Mouse (Mus musculus): ENCODE data around the gene 2900011O08Rik. TPM values are rescaled to one million over a fixed set of nuclear protein-coding genes. Genes with fewer than 3 reads are reported as not detected.
"Not testable (repeated sequence)": the region's sequence is repeated elsewhere in the genome, so short reads cannot be mapped to it uniquely, and the experiment has no call there.

2900011O08Rik gene
- polyA plus RNA-seq, 1 experiment from 2014 or later = 2.5 TPM

DNA sequence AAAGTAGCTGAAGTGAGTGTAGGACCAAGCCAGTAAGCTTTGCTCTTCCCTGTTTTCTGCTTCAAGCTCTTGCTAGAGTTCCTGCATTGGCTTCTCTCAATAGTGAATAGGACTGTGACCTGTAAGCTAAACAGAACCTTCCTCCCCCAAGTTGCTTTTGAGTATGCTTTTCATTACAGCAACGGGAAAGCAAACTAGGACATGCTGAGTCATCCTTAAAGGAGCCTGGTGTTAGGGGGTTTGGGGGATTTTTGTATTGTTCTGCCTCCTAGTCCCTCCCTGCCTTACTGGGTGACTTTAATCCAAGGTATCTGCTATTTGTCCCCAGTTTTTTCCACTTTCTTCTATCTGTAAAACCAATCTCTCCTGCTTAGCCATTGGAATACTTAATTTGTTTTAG is 24.4 kb upstream of the 2900011O08Rik start:
- H3K36me3 ChIP-seq (ENCODE audit: control insufficient read depth, insufficient read depth, low read length) = no peaks in the 10 kb centered on the region
- 35% methylated on average over 1 of the region's 1 CpGs for WGBS
- no peak for ATAC-seq (ENCODE audit: insufficient number of reproducible peaks, insufficient read depth, low FRiP score, low read depth)

DNA sequence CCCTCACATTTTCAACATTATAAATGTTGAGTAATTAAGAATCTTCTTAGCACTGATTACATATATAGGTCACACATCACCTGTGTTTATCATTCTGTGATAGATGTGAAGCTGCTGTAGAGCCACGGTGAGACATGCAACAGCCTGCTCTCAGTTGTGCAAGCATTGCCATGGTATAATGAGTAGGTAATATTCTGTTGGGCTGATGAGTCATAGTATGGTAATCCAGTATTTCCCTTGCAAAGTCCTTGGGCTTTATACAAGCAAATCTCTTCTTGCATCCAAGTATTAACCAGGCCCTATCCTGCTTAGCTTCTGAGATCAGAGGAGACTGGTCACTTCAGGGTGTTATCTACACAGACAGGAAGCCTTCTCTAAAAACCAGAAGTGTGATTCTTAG is 17.3 kb upstream of the 2900011O08Rik start:
- H3K27me3 ChIP-seq (ENCODE audit: control insufficient read depth, insufficient read depth, low read length) = no peaks in the 10 kb centered on the region
- ATAC-seq (ENCODE audit: insufficient number of reproducible peaks, insufficient read depth, low FRiP score, low read depth) = no peak
- H3K9me3 ChIP-seq (ENCODE audit: control insufficient read depth, low read depth, low read length) = no peaks in the 10 kb centered on the region
- no peak overlapping the region for H3K4me2 ChIP-seq (replicated peaks; ENCODE audit: low read depth, low read length)
- 45% methylated on average over 1 of the region's 1 CpGs for WGBS
- H3K27ac ChIP-seq (ENCODE audit: low read length) = no peak overlapping the region
- H3K9ac ChIP-seq (replicated peaks; ENCODE audit: low read depth, low read length) = no peak overlapping the region
- no peaks in the 10 kb centered on the region for H3K36me3 ChIP-seq (ENCODE audit: control insufficient read depth, insufficient read depth, low read length)
- no peak overlapping the region for H3K4me3 ChIP-seq (ENCODE audit: low read depth, low read length)
- H3K4me1 ChIP-seq (ENCODE audit: control insufficient read depth, insufficient read depth, low read length) = no peaks in the 10 kb centered on the region

More for the DNA sequence above, 24.4 kb upstream of the 2900011O08Rik start:
- Histone ChIP-seq H3K9me3 (ENCODE audit: control insufficient read depth, low read depth, low read length) (no peaks in the 10 kb centered on the region), H3K4me1 (ENCODE audit: control insufficient read depth, insufficient read depth, low read length) (no peaks in the 10 kb centered on the region), H3K4me3 (ENCODE audit: low read depth, low read length) (no peak overlapping the region), H3K9ac (replicated peaks; ENCODE audit: low read depth, low read length) (no peak overlapping the region), H3K27ac (ENCODE audit: low read length) (no peak overlapping the region), H3K4me2 (replicated peaks; ENCODE audit: low read depth, low read length) (no peak overlapping the region), H3K27me3 (ENCODE audit: control insufficient read depth, insufficient read depth, low read length) (no peaks in the 10 kb centered on the region)

- Histone ChIP-seq H3K9me3 (ENCODE audit: control insufficient read depth, low read depth, low read length) (no peaks in the 10 kb centered on the region), H3K9ac (replicated peaks; ENCODE audit: low read depth, low read length) (no peak overlapping the region), H3K27ac (ENCODE audit: low read length) (no peak overlapping the region), H3K36me3 (ENCODE audit: control insufficient read depth, insufficient read depth, low read length) (no peaks in the 10 kb centered on the region), H3K4me1 (ENCODE audit: control insufficient read depth, insufficient read depth, low read length) (no peaks in the 10 kb centered on the region), H3K4me2 (replicated peaks; ENCODE audit: low read depth, low read length) (no peak overlapping the region), H3K27me3 (ENCODE audit: control insufficient read depth, insufficient read depth, low read length) (no peaks in the 10 kb centered on the region), H3K4me3 (ENCODE audit: low read depth, low read length) (no peak overlapping the region)
- no peak for ATAC-seq (ENCODE audit: insufficient number of reproducible peaks, insufficient read depth, low FRiP score, low read depth)
- 88% methylated on average over 8 of the region's 8 CpGs for WGBS
Measured at GRCm38 (mm10) chr16:13972051-13972450, 14.4 kb upstream of the 2900011O08Rik start.

GRCm38 (mm10) chr16:13976358-13976896 is 10.0 kb upstream of the 2900011O08Rik start:
- not testable (repeated sequence) for H3K27ac ChIP-seq (ENCODE audit: low read length); H3K4me1 ChIP-seq (ENCODE audit: control insufficient read depth, insufficient read depth, low read length)
- 82% methylated on average over 4 of the region's 4 CpGs for WGBS

GRCm38 (mm10) chr16:13977026-13977425 is 9.4 kb upstream of the 2900011O08Rik start:
- not testable (repeated sequence) for H3K4me2 ChIP-seq (replicated peaks; ENCODE audit: low read depth, low read length); H3K36me3 ChIP-seq (ENCODE audit: control insufficient read depth, insufficient read depth, low read length); H3K4me1 ChIP-seq (ENCODE audit: control insufficient read depth, insufficient read depth, low read length); H3K27ac ChIP-seq (ENCODE audit: low read length); H3K9me3 ChIP-seq (ENCODE audit: control insufficient read depth, low read depth, low read length); H3K4me3 ChIP-seq (ENCODE audit: low read depth, low read length); ATAC-seq (ENCODE audit: insufficient number of reproducible peaks, insufficient read depth, low FRiP score, low read depth); H3K9ac ChIP-seq (replicated peaks; ENCODE audit: low read depth, low read length); H3K27me3 ChIP-seq (ENCODE audit: control insufficient read depth, insufficient read depth, low read length)
- 60% methylated on average over 1 of the region's 1 CpGs for WGBS

More at GRCm38 (mm10) chr16:13976358-13976896, 10.0 kb upstream of the 2900011O08Rik start:
- not testable (repeated sequence) for H3K9ac ChIP-seq (replicated peaks; ENCODE audit: low read depth, low read length); H3K4me3 ChIP-seq (ENCODE audit: low read depth, low read length); ATAC-seq (ENCODE audit: insufficient number of reproducible peaks, insufficient read depth, low FRiP score, low read depth); H3K9me3 ChIP-seq (ENCODE audit: control insufficient read depth, low read depth, low read length); H3K36me3 ChIP-seq (ENCODE audit: control insufficient read depth, insufficient read depth, low read length); H3K27me3 ChIP-seq (ENCODE audit: control insufficient read depth, insufficient read depth, low read length); H3K4me2 ChIP-seq (replicated peaks; ENCODE audit: low read depth, low read length)

GRCm38 (mm10) chr16:13981726-13982125 is 4.7 kb upstream of the 2900011O08Rik start:
- H3K36me3 ChIP-seq (ENCODE audit: control insufficient read depth, insufficient read depth, low read length); H3K4me3 ChIP-seq (ENCODE audit: low read depth, low read length); H3K4me2 ChIP-seq (replicated peaks; ENCODE audit: low read depth, low read length); H3K27ac ChIP-seq (ENCODE audit: low read length); H3K27me3 ChIP-seq (ENCODE audit: control insufficient read depth, insufficient read depth, low read length); H3K4me1 ChIP-seq (ENCODE audit: control insufficient read depth, insufficient read depth, low read length); ATAC-seq (ENCODE audit: insufficient number of reproducible peaks, insufficient read depth, low FRiP score, low read depth); H3K9me3 ChIP-seq (ENCODE audit: control insufficient read depth, low read depth, low read length); H3K9ac ChIP-seq (replicated peaks; ENCODE audit: low read depth, low read length): not testable (repeated sequence)
- WGBS = 80% methylated on average over 3 of the region's 3 CpGs

GRCm38 (mm10) chr16:13983161-13983560 is 3.2 kb upstream of the 2900011O08Rik start:
- ATAC-seq (ENCODE audit: insufficient number of reproducible peaks, insufficient read depth, low FRiP score, low read depth) = no peak
- no peaks in the 10 kb centered on the region for H3K4me1 ChIP-seq (ENCODE audit: control insufficient read depth, insufficient read depth, low read length)
- H3K36me3 ChIP-seq (ENCODE audit: control insufficient read depth, insufficient read depth, low read length) = no peaks in the 10 kb centered on the region
- no peak overlapping the region for H3K27ac ChIP-seq (ENCODE audit: low read length)
- no peak overlapping the region for H3K4me3 ChIP-seq (ENCODE audit: low read depth, low read length)
- no peak overlapping the region for H3K9ac ChIP-seq (replicated peaks; ENCODE audit: low read depth, low read length)
- no peak overlapping the region for H3K4me2 ChIP-seq (replicated peaks; ENCODE audit: low read depth, low read length)
- no peaks in the 10 kb centered on the region for H3K9me3 ChIP-seq (ENCODE audit: control insufficient read depth, low read depth, low read length)
- H3K27me3 ChIP-seq (ENCODE audit: control insufficient read depth, insufficient read depth, low read length) = no peaks in the 10 kb centered on the region
- WGBS = 85% methylated on average over 5 of the region's 5 CpGs

DNA sequence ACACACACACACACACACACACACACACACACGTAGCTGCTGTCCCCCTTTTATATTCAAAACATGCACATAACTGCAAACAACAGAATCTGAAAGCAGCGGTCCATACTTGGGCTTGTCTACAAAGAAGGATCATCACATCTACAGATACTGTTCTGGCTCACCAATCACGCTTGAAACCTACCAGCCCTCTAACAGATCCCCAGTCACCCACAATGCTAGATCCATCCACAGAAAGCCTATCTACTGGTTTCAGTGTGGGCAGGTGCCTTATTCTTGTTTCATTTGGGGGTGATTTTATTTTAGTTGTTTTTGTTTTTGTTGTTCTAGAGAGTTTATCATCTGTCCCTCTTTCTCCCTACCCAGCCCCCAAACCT is 219 bp upstream of the 2900011O08Rik start:
- 72% methylated on average over 3 of the region's 3 CpGs for WGBS
- Histone ChIP-seq H3K4me2 (replicated peaks; ENCODE audit: low read depth, low read length) (peak overlapping the region; percentile 84), H3K27ac (ENCODE audit: low read length) (no peak overlapping the region), H3K9me3 (ENCODE audit: control insufficient read depth, low read depth, low read length) (no peaks in the 10 kb centered on the region), H3K4me3 (ENCODE audit: low read depth, low read length) (peak overlapping the region; percentile 36; the same call in 1 of the 2 replicates), H3K36me3 (ENCODE audit: control insufficient read depth, insufficient read depth, low read length) (no peaks in the 10 kb centered on the region), H3K27me3 (ENCODE audit: control insufficient read depth, insufficient read depth, low read length) (no peaks in the 10 kb centered on the region), H3K4me1 (ENCODE audit: control insufficient read depth, insufficient read depth, low read length) (no peaks in the 10 kb centered on the region), H3K9ac (replicated peaks; ENCODE audit: low read depth, low read length) (no peak overlapping the region)
- no peak for ATAC-seq (ENCODE audit: insufficient number of reproducible peaks, insufficient read depth, low FRiP score, low read depth)
